Mouse (Mus musculus): Measurements from ENCODE around the gene Hnrnph3. TPM values are rescaled to one million over a fixed set of nuclear protein-coding genes. Genes with fewer than 3 reads are reported as not detected.

Gene Hnrnph3
- polyA plus RNA-seq (2016; fragmentation: Nextera tagmentation; extraction: Ambion mirVana): 166 and 173 TPM in 2 replicates

DNA sequence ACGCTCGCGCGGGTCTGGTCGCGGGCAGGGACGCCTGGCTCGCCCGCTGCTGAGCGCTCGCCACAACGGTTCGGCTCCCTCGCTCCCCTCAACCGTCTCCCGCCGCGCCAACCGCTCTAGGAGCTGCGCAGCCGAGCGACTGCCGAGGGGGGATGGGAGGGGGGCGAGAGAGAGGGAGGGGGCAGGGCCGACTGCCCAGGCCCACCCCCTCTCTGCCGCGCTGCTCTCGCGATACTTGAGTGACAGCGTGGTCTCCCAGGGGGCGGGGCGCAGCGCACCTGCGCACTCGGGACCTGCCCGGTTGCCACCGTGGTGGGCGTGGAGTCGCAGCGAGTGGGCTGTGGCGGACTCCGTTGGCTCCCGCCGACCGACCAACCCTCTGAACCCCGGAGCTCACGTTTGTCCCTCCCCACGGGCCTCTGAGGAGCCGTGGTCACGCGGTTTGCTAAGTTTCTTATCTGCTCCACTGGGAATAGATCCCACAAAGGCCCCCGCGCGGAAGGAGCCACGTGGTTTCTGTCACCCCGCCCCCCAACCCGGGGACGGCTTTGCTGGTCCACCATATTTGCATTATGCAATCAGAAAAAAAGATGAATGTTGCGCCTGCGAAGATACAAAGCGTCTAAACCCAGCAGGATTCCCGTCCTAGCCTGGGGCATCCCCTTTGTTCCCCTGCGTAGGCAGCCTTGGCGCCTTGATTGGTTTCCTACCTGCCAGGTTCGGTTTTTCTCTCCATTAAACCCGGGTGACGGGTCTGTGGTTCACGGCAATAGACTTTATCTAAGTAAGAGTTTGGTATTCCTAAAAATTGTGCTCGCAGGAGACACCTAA lies at the start of gene Hnrnph3, which contains the start of gene Pbld2:
TSS of gene Hnrnph3 (minus strand) at position 469 of the 831 bp plus-strand sequence.
TSS of gene Pbld2 (plus strand) at position 567 of the 831 bp plus-strand sequence.
- Histone ChIP-seq H3K9me3 (no peaks in the 10 kb centered on the region), H3K27me3 (no peaks in the 10 kb centered on the region), H3K9ac (replicated peaks) (peak within 1 kb of the TSS; percentile 100), H3K4me3 (replicated peaks) (peak within 1 kb of the TSS; percentile 87), H3K27ac (peak within 1 kb of the TSS; percentile 100), H3K4me1 (replicated peaks) (peaks cover 45% of the 10 kb centered on the region), H3K36me3 (no peaks in the 10 kb centered on the region), H3K4me2 (peak within 1 kb of the TSS; percentile 67)
- under 1% methylated on average over 63 of the region's 69 CpGs for WGBS
- ATAC-seq (ENCODE audit: insufficient number of reproducible peaks, insufficient read depth, low FRiP score, low TSS enrichment, low read depth): peak; percentile 94

DNA sequence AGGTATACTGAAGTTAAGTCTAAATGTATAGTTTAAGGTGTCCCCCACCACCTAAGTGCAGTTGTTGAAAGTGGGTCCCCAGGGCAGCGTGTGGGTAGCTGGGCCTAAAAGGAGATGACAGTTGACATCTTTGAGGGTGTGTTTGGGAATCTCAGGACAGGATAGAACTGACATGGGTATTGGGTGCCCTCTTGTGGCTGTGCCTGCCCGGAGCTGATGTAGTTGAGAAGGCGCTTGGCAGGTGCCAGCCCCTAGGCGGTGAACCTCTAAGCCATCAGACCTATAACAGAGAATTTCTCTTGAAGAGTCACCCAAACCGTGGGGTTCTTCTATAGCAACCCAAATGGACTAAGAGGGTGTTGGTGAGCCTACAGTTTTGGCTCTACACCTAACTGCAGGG lies 42.0 kb upstream of the Hnrnph3 start:
- 9% methylated on average over 5 of the region's 5 CpGs for WGBS

DNA sequence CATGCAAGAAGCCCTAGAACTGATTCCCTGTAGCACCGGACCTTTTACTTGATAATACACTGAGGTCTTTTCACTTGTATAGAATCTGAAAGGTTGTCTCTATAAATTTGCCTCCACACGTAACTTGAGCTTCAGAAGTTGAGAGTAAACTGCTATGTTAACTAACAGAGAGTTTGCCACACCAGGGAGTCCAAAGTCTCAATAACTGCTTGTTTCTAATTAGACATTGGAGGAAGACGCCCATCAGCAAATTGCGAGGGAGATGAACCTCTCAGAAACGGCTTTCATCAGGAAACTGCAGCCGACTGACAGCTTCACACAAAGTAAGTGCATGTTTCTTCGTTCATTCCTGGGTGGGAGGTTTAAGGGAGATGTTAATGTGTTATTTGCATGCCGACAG lies 41.5 kb upstream of the Hnrnph3 start:
- no peaks in the 10 kb centered on the region for H3K9me3 ChIP-seq
- no peaks in the 10 kb centered on the region for H3K36me3 ChIP-seq
- H3K4me2 ChIP-seq: no peak overlapping the region
- no peak overlapping the region for H3K9ac ChIP-seq (replicated peaks)
- H3K27ac ChIP-seq: no peak overlapping the region
- no peak overlapping the region for H3K4me3 ChIP-seq (replicated peaks)
- no peak for ATAC-seq (ENCODE audit: insufficient number of reproducible peaks, insufficient read depth, low FRiP score, low TSS enrichment, low read depth)
- no peaks in the 10 kb centered on the region for H3K4me1 ChIP-seq (replicated peaks)
- WGBS: 54% methylated on average over 8 of the region's 8 CpGs
- H3K27me3 ChIP-seq: 0 out of 2 replicates have a peak, but pooled peaks cover 2% of the 10 kb centered on the region

More for the DNA sequence above, 42.0 kb upstream of the Hnrnph3 start:
- Histone ChIP-seq H3K4me3 (replicated peaks) (no peak overlapping the region), H3K4me1 (replicated peaks) (no peaks in the 10 kb centered on the region), H3K9me3 (no peaks in the 10 kb centered on the region), H3K9ac (replicated peaks) (no peak overlapping the region), H3K27me3 (0 out of 2 replicates have a peak, but pooled peaks cover 2% of the 10 kb centered on the region), H3K4me2 (no peak overlapping the region), H3K27ac (no peak overlapping the region), H3K36me3 (no peaks in the 10 kb centered on the region)
- ATAC-seq (ENCODE audit: insufficient number of reproducible peaks, insufficient read depth, low FRiP score, low TSS enrichment, low read depth): 0 out of 2 replicates have a peak, but pooled peaks have one; percentile 57

DNA sequence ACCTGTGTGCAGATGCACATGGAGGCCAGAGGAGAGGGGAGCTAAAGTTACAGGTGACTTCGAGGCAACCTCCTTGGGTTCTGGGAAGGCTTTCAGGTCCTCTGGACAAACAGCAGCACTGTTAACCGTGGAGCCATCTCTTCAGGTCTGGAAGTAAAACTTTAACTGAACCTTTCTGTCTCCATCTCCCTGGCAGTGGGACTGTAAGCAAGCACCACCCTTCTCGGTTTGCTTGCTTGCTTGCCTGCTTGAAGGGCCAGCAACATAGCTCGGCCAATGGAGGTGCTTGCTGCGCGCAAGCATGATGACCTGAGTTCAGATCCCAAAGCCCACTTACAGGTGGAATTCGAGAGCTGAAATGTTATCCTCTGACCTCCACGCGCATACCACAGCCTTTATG lies 40.5 kb upstream of the Hnrnph3 start:
- H3K36me3 ChIP-seq: no peaks in the 10 kb centered on the region
- no peak overlapping the region for H3K4me3 ChIP-seq (replicated peaks)
- no peaks in the 10 kb centered on the region for H3K4me1 ChIP-seq (replicated peaks)
- H3K27ac ChIP-seq: no peak overlapping the region
- no peak for ATAC-seq (ENCODE audit: insufficient number of reproducible peaks, insufficient read depth, low FRiP score, low TSS enrichment, low read depth)
- H3K4me2 ChIP-seq: no peak overlapping the region
- H3K27me3 ChIP-seq: 0 out of 2 replicates have a peak, but pooled peaks cover 2% of the 10 kb centered on the region
- no peak overlapping the region for H3K9ac ChIP-seq (replicated peaks)
- H3K9me3 ChIP-seq: no peaks in the 10 kb centered on the region
- 81% methylated on average over 9 of the region's 9 CpGs for WGBS

DNA sequence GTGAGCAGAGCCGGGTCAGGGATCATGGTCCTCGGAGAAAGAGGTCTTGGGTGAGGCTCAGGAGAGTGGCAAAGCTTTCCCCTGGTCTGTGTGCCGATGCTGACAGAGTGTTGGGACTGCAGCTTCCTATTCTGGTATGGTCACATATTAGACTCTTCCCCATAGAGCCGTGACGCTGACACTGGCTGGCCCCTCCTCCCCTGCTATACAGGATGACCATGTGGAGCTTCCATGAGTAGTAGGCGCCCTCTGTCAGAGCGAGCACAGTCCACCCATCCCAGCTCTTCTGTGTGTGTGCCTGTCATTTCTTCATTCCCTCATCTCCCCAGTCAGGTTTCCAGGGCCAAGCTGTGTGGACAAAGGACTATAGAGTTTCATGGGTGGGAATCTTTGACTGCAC lies 39.3 kb upstream of the Hnrnph3 start:
- Histone ChIP-seq H3K9ac (replicated peaks) (no peak overlapping the region), H3K4me2 (no peak overlapping the region), H3K27me3 (0 out of 2 replicates have a peak, but pooled peaks cover 2% of the 10 kb centered on the region), H3K36me3 (no peaks in the 10 kb centered on the region), H3K4me3 (replicated peaks) (no peak overlapping the region), H3K4me1 (replicated peaks) (no peaks in the 10 kb centered on the region), H3K27ac (no peak overlapping the region), H3K9me3 (no peaks in the 10 kb centered on the region)
- WGBS: 81% methylated on average over 7 of the region's 7 CpGs
- no peak for ATAC-seq (ENCODE audit: insufficient number of reproducible peaks, insufficient read depth, low FRiP score, low TSS enrichment, low read depth)

DNA sequence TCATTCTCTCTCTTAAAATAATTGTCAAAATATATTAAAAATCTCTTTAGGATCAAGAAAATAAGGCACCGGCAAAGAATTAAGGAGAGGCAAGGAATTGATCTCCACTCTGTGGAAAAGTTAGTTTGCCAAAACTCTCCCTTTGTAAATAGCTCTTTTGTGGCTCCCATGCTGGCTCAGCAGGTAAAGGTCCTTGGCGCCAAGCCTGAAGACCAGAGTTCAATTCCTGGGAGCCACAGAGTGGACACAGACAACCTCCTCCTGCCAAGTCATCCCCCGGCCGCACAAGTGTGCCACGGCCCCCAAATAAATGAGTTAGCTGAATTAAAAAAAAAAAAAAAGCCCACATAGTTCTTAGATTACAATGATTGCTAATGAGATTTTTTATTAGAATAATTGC lies 38.7 kb upstream of the Hnrnph3 start:
- Histone ChIP-seq H3K36me3 (no peaks in the 10 kb centered on the region), H3K9ac (replicated peaks) (no peak overlapping the region), H3K4me3 (replicated peaks) (no peak overlapping the region), H3K27ac (no peak overlapping the region), H3K4me2 (no peak overlapping the region), H3K27me3 (0 out of 2 replicates have a peak, but pooled peaks cover 2% of the 10 kb centered on the region), H3K9me3 (no peaks in the 10 kb centered on the region), H3K4me1 (replicated peaks) (no peaks in the 10 kb centered on the region)
- 94% methylated on average over 5 of the region's 5 CpGs for WGBS
- ATAC-seq (ENCODE audit: insufficient number of reproducible peaks, insufficient read depth, low FRiP score, low TSS enrichment, low read depth): no peak

DNA sequence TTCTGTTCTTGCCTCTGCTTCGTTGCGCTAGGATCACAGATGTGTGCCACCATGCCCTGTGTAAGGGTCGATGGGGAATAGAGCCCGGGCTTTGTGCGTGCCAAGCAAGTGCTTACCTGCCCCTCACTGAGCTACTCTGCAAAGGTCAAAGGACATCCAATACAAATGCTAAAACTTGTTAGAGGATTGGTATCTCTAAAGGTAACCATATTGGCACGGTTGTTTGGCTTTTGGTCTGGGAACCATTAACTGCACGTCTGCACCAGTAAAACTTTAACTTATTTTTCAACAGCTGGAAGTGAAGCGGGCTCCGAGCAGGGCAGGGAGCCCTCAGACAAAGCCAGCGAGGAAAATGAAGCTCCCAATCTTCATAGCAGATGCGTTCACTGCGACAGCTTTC lies 37.2 kb upstream of the Hnrnph3 start:
- Histone ChIP-seq H3K4me1 (replicated peaks) (peaks cover 4% of the 10 kb centered on the region; the same call in 1 of the 2 replicates), H3K36me3 (no peaks in the 10 kb centered on the region), H3K4me3 (replicated peaks) (no peak overlapping the region), H3K4me2 (no peak overlapping the region), H3K9ac (replicated peaks) (no peak overlapping the region), H3K27me3 (0 out of 2 replicates have a peak, but pooled peaks cover 1% of the 10 kb centered on the region), H3K9me3 (no peaks in the 10 kb centered on the region), H3K27ac (no peak overlapping the region)
- 68% methylated on average over 12 of the region's 12 CpGs for WGBS
- ATAC-seq (ENCODE audit: insufficient number of reproducible peaks, insufficient read depth, low FRiP score, low TSS enrichment, low read depth): no peak

DNA sequence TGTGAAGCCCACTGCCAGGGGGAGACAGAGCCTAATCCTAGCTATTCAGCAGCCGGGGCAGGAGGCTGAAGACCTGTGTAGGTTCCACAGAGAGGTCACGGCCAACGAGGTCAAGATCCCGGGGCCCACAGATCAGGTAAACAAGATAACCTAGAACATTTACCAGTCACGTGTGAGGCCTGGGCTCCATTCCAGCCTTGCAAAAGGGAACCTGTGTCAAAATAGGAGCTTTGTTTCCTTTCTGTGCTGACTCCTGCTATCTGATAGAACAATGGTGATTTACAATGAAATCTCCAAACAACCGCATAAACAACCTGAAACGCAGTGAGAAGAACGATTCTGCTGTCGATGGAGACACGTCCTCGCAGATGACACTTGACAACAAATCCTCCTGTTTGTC lies 36.4 kb upstream of the Hnrnph3 start:
- Histone ChIP-seq H3K27ac (no peak overlapping the region), H3K4me2 (no peak overlapping the region), H3K9ac (replicated peaks) (no peak overlapping the region), H3K36me3 (no peaks in the 10 kb centered on the region), H3K4me3 (replicated peaks) (no peak overlapping the region), H3K9me3 (no peaks in the 10 kb centered on the region), H3K4me1 (replicated peaks) (peaks cover 4% of the 10 kb centered on the region; the same call in 1 of the 2 replicates), H3K27me3 (no peaks in the 10 kb centered on the region)
- 71% methylated on average over 11 of the region's 11 CpGs for WGBS
- no peak for ATAC-seq (ENCODE audit: insufficient number of reproducible peaks, insufficient read depth, low FRiP score, low TSS enrichment, low read depth)

DNA sequence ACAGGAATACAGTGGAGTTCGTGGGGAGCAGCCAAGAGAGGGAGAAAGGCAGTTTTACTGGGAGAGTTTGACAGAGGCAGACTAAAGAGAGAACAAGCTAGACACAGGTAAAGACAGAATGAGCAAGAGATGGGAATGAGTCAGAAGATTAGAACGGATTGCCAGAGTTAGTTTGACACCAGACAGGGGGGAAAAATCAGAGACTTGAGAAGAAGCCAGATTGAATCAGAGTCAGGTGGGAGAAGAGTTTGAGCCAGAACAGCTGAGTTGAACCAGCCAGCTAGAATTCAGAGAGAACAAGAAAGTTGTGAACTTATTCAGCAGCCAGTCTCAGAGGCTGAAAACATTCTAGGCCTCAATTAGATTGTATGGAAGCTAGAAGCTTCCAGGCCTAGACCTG lies 35.8 kb upstream of the Hnrnph3 start, which contains the start of gene Pbld1:
TSS of gene Pbld1 (plus strand) at position 301 of the 400 bp plus-strand sequence.
- WGBS: 83% methylated on average over 2 of the region's 2 CpGs
- H3K27me3 ChIP-seq: no peaks in the 10 kb centered on the region

DNA sequence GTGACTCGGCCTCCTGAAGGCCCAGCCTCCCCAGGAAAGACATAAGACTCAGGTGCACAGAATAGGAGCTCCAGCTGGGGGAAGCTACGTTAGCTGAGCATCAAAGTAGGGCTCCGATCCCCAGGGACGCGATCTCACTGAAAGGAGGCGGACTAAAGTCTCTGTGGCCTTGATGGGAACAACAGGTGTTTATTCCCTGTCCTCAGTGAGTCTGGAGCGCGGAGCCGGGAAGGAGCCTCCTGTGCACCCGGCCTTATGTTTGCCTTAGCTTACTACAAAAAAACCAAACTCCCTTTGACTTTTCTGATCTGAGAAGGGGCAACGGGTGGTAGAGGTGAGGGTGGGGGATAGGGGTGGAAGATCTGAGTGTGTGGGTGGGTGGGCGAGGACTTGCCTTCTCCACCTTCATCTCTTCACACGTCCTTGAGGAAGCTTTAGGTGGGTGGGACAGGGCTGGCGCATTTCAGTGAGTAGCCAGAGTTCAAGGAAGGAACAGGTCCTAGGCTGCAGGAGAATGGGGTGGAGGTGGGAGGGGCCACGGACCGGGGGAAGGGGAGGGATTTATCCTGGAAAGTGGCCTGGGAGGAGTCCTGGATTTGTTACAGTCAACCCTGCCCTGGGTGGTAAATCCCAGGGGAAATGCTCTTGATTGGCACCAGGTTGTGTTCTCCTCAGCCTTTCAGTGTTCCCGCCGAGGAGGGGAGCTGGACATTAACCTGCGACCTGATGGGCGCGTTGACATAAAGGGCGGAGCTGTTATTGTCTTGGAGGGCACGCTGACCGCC lies 33.1 kb upstream of the Hnrnph3 start:
- Histone ChIP-seq H3K27ac (0 out of 2 replicates have a peak overlapping the region, but pooled peaks have one; percentile 17), H3K4me2 (peak overlapping the region; percentile 28), H3K9ac (replicated peaks) (no peak overlapping the region), H3K36me3 (no peaks in the 10 kb centered on the region), H3K4me3 (replicated peaks) (no peak overlapping the region), H3K4me1 (replicated peaks) (peaks cover 7% of the 10 kb centered on the region; the same call in 1 of the 2 replicates), H3K27me3 (no peaks in the 10 kb centered on the region), H3K9me3 (no peaks in the 10 kb centered on the region)
- WGBS: 31% methylated on average over 24 of the region's 24 CpGs
- ATAC-seq (ENCODE audit: insufficient number of reproducible peaks, insufficient read depth, low FRiP score, low TSS enrichment, low read depth): no peak

More for the DNA sequence above, 35.8 kb upstream of the Hnrnph3 start, which contains the start of gene Pbld1:
- Histone ChIP-seq H3K9me3 (no peaks in the 10 kb centered on the region), H3K36me3 (no peaks in the 10 kb centered on the region), H3K4me3 (replicated peaks) (no peak within 1 kb of the TSS), H3K4me1 (replicated peaks) (peaks cover 4% of the 10 kb centered on the region; the same call in 1 of the 2 replicates), H3K27ac (no peak within 1 kb of the TSS), H3K4me2 (no peak within 1 kb of the TSS), H3K9ac (replicated peaks) (no peak within 1 kb of the TSS)
- ATAC-seq (ENCODE audit: insufficient number of reproducible peaks, insufficient read depth, low FRiP score, low TSS enrichment, low read depth): no peak

DNA sequence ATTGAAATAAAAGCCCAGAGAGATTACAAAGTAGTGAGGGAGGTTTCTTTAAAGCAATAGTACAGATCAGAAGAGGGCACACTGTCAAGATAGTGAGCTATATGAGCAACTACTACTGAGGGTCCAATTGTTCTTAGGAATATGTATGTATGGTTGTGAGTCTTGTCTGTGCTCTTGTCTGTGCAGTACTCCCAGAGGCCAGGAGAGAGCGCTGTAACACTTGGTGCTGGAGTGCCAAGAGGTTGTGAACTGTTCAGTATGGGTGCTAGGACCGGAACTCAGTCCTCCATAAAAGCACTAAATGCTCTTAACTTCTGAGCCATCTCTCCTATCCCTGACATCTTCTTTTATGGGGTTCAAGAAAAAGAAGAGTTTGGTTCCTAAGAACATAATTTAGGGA lies 30.6 kb upstream of the Hnrnph3 start:
- Histone ChIP-seq H3K27me3 (no peaks in the 10 kb centered on the region), H3K4me2 (no peak overlapping the region), H3K9me3 (no peaks in the 10 kb centered on the region), H3K4me3 (replicated peaks) (no peak overlapping the region), H3K27ac (no peak overlapping the region), H3K4me1 (replicated peaks) (peaks cover 7% of the 10 kb centered on the region; the same call in 1 of the 2 replicates), H3K36me3 (no peaks in the 10 kb centered on the region), H3K9ac (replicated peaks) (no peak overlapping the region)
- WGBS: 68% methylated on average over 2 of the region's 2 CpGs
- no peak for ATAC-seq (ENCODE audit: insufficient number of reproducible peaks, insufficient read depth, low FRiP score, low TSS enrichment, low read depth)

Data from limb, embryonic 12.5 days (tissue).